Mouse (Mus musculus) heart, embryonic 15.5 days (tissue): ENCODE results near the gene Ofcc1. TPM values are rescaled to one million over a fixed set of nuclear protein-coding genes. Genes with fewer than 3 reads are reported as not detected.

Experiments
- ATAC-seq: fragments of 200-750 bp; cut with Nextera tagmentation; replicated peaks from 2 replicates; pipeline ENCODE4 v1.8.0; 2017; ENCODE audit warnings: low read depth, moderate TSS enrichment; ENCODE audit not compliant: insufficient number of reproducible peaks, insufficient read depth, low FRiP score
- H3K27ac ChIP-seq: fragments of 300-500 bp; sonication (generic); 2 replicates; pipeline ENCODE4 v1.5.1; 2015; ENCODE audit warnings: mild to moderate bottlenecking, inconsistent platforms
- H3K27me3 ChIP-seq: fragments of 300-500 bp; sonication (generic); 2 replicates; pipeline ENCODE4 v1.6.1; 2015; ENCODE audit warnings: inconsistent platforms
- H3K36me3 ChIP-seq: fragments of 300-500 bp; sonication (generic); 2 replicates; pipeline ENCODE4 v1.6.1; 2015; ENCODE audit warnings: mild to moderate bottlenecking, inconsistent platforms
- H3K4me1 ChIP-seq: fragments of 300-500 bp; sonication (generic); replicated peaks from 2 replicates; pipeline ENCODE4 v1.6.1; 2015; ENCODE audit warnings: inconsistent platforms
- H3K4me2 ChIP-seq: fragments of 300-500 bp; sonication (generic); 2 replicates; pipeline ENCODE4 v1.6.1; 2015; ENCODE audit warnings: inconsistent platforms, mild to moderate bottlenecking, moderate library complexity
- H3K4me3 ChIP-seq: fragments of 300-500 bp; sonication (generic); 2 replicates; pipeline ENCODE4 v1.5.1; 2015; ENCODE audit warnings: mild to moderate bottlenecking, inconsistent platforms
- H3K9ac ChIP-seq: fragments of 300-500 bp; sonication (generic); 2 replicates; pipeline ENCODE4 v1.6.1; 2015; ENCODE audit warnings: mild to moderate bottlenecking, inconsistent platforms
- H3K9me3 ChIP-seq: fragments of 300-500 bp; sonication (generic); replicated peaks from 2 replicates; pipeline ENCODE4 v1.6.1; 2016; ENCODE audit warnings: inconsistent platforms
- WGBS: fragments of 180-500 bp; shearing (Covaris S2); methylation state at CpG from one replicate; pipeline ENCODE4 v1.1.7; 2015; ENCODE audit warnings: mixed read lengths; 5-methylcytosine and 5-hydroxymethylcytosine counted together
- polyA plus RNA-seq: library from polyadenylated mRNA; unstranded; fragments of >200 nt; fragmentation: Nextera tagmentation; extraction: Ambion mirVana; gene quantifications from 2 replicates; pipeline ENCODE4 v1.2.1, GENCODE M21; 2015

Gene Ofcc1
- polyA plus RNA-seq, 1 experiment from 2014 or later: not detected

DNA sequence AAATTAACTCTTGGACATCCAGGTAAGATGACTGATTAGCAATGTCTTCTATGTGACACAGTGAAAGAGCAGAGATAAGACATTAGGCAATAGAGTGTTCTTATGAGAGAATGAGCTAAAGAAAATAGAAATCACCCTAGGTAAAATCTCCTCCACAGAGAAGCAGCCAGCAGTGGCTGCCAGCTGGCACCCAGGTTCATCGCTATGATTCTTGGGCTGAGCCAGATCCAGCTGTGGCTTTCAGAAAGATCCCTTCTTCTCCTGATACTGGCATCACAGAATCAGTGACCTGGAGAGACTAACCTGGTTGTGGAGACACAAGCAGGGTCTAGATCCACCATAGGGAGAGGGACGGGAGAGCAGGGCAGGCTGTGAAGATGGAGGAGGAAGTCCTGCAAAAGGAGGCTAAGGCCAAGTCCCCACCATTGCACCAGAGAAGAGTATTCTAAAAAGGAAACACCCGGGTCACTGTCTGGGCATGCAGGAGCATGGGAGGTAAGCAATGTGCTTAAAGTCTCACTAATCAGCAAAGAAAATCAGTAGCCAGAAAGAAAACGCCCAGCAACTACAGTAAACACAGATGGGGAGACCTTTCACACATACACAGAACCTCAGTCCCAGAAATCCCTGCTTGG, 46.0 kb downstream of the Ofcc1 start:
- no peak for ATAC-seq
- H3K27me3 ChIP-seq: no peaks in the 10 kb centered on the region
- no peak overlapping the region for H3K9ac ChIP-seq
- H3K27ac ChIP-seq: no peak overlapping the region
- WGBS: 68% methylated on average over 4 of the region's 4 CpGs
- H3K4me3 ChIP-seq: no peak overlapping the region
- H3K36me3 ChIP-seq: no peaks in the 10 kb centered on the region
- no peaks in the 10 kb centered on the region for H3K9me3 ChIP-seq
- no peak overlapping the region for H3K4me2 ChIP-seq
- H3K4me1 ChIP-seq: no peaks in the 10 kb centered on the region

DNA sequence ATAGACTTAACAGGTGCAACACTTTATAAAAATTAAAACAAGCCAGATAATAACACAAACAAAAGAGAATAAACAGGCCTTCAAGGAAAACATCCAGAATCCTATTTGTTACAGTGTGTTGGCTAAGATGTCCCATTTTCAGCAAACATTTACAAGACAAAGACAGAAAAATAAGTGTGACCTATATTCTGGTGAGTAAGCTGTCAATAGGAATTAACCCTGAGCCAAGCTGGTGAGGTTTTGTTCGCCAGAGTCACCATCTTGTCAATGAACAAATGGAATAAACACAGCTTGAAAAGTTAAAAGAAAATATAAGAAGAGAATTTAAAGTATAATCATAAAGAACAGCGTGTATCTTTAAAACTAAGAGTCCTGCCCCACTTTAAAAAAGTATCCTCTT, 68.4 kb downstream of the Ofcc1 start:
- Histone ChIP-seq H3K4me3 (no peak overlapping the region), H3K9me3 (no peaks in the 10 kb centered on the region), H3K4me1 (no peaks in the 10 kb centered on the region), H3K9ac (no peak overlapping the region), H3K4me2 (no peak overlapping the region), H3K27ac (no peak overlapping the region), H3K36me3 (no peaks in the 10 kb centered on the region), H3K27me3 (no peaks in the 10 kb centered on the region)
- no peak for ATAC-seq
- WGBS: 77% methylated on average over 2 of the region's 2 CpGs

- H3K9ac ChIP-seq: no peak overlapping the region
- no peaks in the 10 kb centered on the region for H3K4me1 ChIP-seq
- WGBS: 81% methylated on average over 10 of the region's 10 CpGs
- H3K27ac ChIP-seq: no peak overlapping the region
- no peaks in the 10 kb centered on the region for H3K36me3 ChIP-seq
- no peaks in the 10 kb centered on the region for H3K9me3 ChIP-seq
- ATAC-seq: no peak
- no peak overlapping the region for H3K4me2 ChIP-seq
- no peak overlapping the region for H3K4me3 ChIP-seq
- no peaks in the 10 kb centered on the region for H3K27me3 ChIP-seq
These were observed 70.4 kb downstream of the Ofcc1 start for GRCm38 (mm10) chr13:40290846-40291245.

DNA sequence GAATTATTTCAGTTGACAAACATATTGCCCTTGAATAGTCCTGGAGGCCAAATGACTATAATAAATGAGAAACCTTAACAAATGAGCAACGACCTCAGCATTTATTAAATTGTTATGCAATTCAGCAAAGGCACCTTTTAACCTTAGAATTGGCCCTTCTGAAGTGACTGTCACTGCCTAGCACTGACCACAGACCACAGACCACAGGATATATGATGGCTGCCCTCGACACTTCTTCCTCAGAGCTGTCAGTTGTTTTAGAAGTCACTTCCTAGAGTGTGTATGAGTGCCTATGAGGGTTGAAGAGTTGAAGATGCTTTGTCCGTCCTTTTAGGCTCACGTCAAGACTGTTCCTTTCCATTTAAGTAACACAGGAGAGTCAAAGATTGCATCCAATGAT, 72.6 kb downstream of the Ofcc1 start:
- 67% methylated on average over 4 of the region's 4 CpGs for WGBS
- no peak for ATAC-seq

GRCm38 (mm10) chr13:40287266-40288002, 73.8 kb downstream of the Ofcc1 start:
- no peak for ATAC-seq
- Histone ChIP-seq H3K27me3 (no peaks in the 10 kb centered on the region), H3K4me1 (no peaks in the 10 kb centered on the region), H3K4me3 (no peak overlapping the region), H3K9me3 (no peaks in the 10 kb centered on the region), H3K4me2 (no peak overlapping the region), H3K9ac (no peak overlapping the region), H3K36me3 (no peaks in the 10 kb centered on the region), H3K27ac (no peak overlapping the region)
- WGBS: 69% methylated on average over 21 of the region's 21 CpGs

More for the DNA sequence above, 72.6 kb downstream of the Ofcc1 start:
- H3K4me2 ChIP-seq: no peak overlapping the region
- no peaks in the 10 kb centered on the region for H3K9me3 ChIP-seq
- no peak overlapping the region for H3K27ac ChIP-seq
- no peaks in the 10 kb centered on the region for H3K4me1 ChIP-seq
- H3K27me3 ChIP-seq: no peaks in the 10 kb centered on the region
- no peak overlapping the region for H3K9ac ChIP-seq
- H3K4me3 ChIP-seq: no peak overlapping the region
- H3K36me3 ChIP-seq: no peaks in the 10 kb centered on the region

DNA sequence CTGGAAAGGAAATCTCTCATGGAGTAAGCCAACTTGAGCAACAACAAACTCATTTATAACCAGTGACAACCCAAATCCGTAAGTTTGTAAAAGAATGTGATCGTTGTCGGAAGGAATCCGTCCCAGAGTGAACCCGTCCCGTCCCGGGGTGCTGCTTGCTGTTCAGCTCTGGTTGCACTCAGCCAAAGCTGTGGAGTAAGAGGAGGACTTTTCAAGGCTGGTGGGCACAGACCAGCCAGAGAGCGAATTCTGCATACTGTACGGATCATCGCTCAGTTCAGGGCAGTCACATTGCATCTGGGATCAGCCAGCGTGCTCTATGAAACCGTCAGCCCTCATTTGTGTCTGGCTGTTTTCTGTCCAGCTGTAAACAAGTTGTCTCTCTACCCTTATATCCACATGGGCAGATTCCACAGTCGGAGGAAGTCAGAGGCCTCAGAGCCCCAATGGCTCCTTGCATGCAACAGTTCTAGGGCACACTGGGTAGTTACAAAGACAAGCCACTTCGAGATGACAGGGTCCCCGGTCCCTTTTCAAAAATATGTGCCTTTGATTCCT, 75.9 kb downstream of the Ofcc1 start:
- H3K9me3 ChIP-seq: no peaks in the 10 kb centered on the region
- H3K4me2 ChIP-seq: no peak overlapping the region
- H3K4me3 ChIP-seq: no peak overlapping the region
- WGBS: 68% methylated on average over 15 of the region's 15 CpGs
- no peak overlapping the region for H3K27ac ChIP-seq
- H3K9ac ChIP-seq: no peak overlapping the region
- no peak for ATAC-seq
- H3K36me3 ChIP-seq: no peaks in the 10 kb centered on the region
- no peaks in the 10 kb centered on the region for H3K27me3 ChIP-seq
- H3K4me1 ChIP-seq: no peaks in the 10 kb centered on the region

DNA sequence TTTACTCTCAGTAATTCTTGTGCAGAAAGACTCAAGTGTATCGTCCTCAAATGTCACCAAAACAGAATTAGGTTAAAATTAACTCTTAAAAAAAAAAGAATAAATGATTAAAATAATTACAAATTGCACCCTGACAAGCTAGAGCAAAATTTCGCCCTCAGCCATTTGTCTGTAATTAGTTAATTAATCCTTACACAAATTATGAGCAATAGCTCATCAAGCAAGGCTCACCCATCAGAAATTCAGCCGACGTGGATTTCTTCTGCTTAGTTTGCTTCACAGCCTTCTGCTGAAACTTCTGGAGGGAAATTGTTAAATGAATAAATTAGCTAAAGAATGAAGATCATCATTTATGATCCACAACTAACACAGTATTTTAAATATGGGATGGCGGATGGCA, 80.6 kb downstream of the Ofcc1 start:
- H3K4me3 ChIP-seq: no peak overlapping the region
- H3K27me3 ChIP-seq: no peaks in the 10 kb centered on the region
- 84% methylated on average over 5 of the region's 5 CpGs for WGBS
- no peaks in the 10 kb centered on the region for H3K36me3 ChIP-seq
- no peak overlapping the region for H3K27ac ChIP-seq
- H3K4me2 ChIP-seq: no peak overlapping the region
- no peaks in the 10 kb centered on the region for H3K9me3 ChIP-seq
- H3K9ac ChIP-seq: no peak overlapping the region
- H3K4me1 ChIP-seq: no peaks in the 10 kb centered on the region
- ATAC-seq: no peak

DNA sequence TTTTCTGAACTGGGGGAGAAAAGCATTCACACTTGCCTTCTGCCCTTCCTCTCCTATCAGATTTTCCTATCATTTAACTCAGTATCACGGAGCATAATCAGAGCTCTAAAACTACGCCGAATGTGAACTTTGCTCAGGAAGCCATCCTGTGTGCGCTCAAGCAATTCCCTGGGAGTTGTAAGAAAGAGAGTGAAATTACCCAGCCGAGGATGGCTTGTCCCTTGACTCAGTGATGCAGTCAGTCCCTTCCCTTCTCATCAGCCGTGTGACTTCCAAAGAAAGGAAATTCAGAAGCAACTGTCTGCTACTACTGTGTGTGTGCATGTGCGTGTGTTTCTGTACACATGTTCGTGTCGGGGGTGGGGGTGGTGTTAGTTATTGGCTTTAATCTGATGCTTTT, 93.7 kb downstream of the Ofcc1 start:
- H3K9me3 ChIP-seq: no peaks in the 10 kb centered on the region
- 80% methylated on average over 9 of the region's 9 CpGs for WGBS
- no peaks in the 10 kb centered on the region for H3K27me3 ChIP-seq
- H3K4me3 ChIP-seq: no peak overlapping the region
- no peaks in the 10 kb centered on the region for H3K4me1 ChIP-seq
- no peak overlapping the region for H3K27ac ChIP-seq
- ATAC-seq: no peak
- no peak overlapping the region for H3K4me2 ChIP-seq
- no peaks in the 10 kb centered on the region for H3K36me3 ChIP-seq
- no peak overlapping the region for H3K9ac ChIP-seq

GRCm38 (mm10) chr13:40263087-40263807, 98.0 kb downstream of the Ofcc1 start:
- H3K4me2 ChIP-seq: no peak overlapping the region
- H3K4me3 ChIP-seq: no peak overlapping the region
- H3K9me3 ChIP-seq: no peaks in the 10 kb centered on the region
- H3K27ac ChIP-seq: no peak overlapping the region
- H3K27me3 ChIP-seq: no peaks in the 10 kb centered on the region
- WGBS: 69% methylated on average over 16 of the region's 16 CpGs
- H3K9ac ChIP-seq: no peak overlapping the region
- ATAC-seq: no peak
- H3K4me1 ChIP-seq: no peaks in the 10 kb centered on the region
- H3K36me3 ChIP-seq: no peaks in the 10 kb centered on the region

DNA sequence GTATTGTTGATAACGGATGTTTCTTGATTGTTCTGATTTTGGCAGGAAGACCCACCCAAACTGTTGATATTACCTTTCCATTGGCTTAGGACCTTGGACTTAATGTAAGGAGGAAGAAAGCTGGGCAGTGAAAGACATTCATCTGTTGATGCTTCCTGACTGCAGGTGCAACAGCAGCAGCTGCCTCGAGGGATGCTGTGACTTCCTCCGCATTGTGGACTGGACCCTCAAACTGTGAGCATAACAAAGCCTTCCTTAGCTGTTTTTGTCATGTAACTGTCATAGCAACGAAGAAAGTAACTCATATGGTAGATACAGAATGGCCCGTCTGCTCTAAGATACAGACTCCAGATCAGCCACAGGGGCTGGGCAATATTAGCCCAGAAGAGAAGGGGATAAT, 102.5 kb downstream of the Ofcc1 start:
- Histone ChIP-seq H3K4me3 (no peak overlapping the region), H3K9ac (no peak overlapping the region), H3K27ac (no peak overlapping the region), H3K4me2 (no peak overlapping the region), H3K4me1 (no peaks in the 10 kb centered on the region), H3K36me3 (no peaks in the 10 kb centered on the region), H3K27me3 (no peaks in the 10 kb centered on the region), H3K9me3 (no peaks in the 10 kb centered on the region)
- ATAC-seq: no peak
- 78% methylated on average over 5 of the region's 5 CpGs for WGBS

DNA sequence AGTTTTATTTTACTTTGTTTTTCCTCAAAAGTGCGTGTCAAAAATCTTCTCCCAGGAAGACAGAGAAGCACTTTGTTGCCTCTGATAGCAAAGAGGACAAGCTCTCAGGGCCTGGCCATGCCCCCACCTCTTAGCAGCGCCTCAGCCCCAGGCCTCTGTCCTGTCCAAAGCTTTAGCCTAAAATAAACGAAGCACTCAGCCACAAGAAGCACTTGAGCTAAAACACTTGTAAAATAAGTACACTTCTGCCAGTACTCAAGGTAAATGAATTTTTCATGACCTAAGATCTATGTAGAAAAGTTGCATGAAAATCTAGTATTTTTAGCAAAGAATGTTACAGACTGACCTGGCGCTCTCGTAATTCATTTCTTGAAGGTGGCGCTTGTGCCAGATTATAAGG, 117.4 kb downstream of the Ofcc1 start:
- Histone ChIP-seq H3K27ac (no peak overlapping the region), H3K9ac (no peak overlapping the region), H3K4me2 (no peak overlapping the region), H3K4me3 (no peak overlapping the region), H3K27me3 (no peaks in the 10 kb centered on the region), H3K4me1 (no peaks in the 10 kb centered on the region), H3K9me3 (no peaks in the 10 kb centered on the region), H3K36me3 (no peaks in the 10 kb centered on the region)
- 58% methylated on average over 6 of the region's 6 CpGs for WGBS
- no peak for ATAC-seq
